Mouse (Mus musculus) hindbrain, embryonic 16.5 days (tissue): ENCODE data around the gene Pcif1. TPM values are rescaled to one million over a fixed set of nuclear protein-coding genes. Genes with fewer than 3 reads are reported as not detected.
A peak's percentile ranks its signal among the peaks of the same experiment; 100 is the strongest.

Source experiments
- ATAC-seq: fragments of 200-750 bp; cut with Nextera tagmentation; 2 replicates; pipeline ENCODE4 v1.8.0; 2017; ENCODE audit warnings: moderate TSS enrichment, moderate library complexity
- H3K27ac ChIP-seq: fragments of 300-500 bp; sonication (generic); 2 replicates; pipeline ENCODE4 v1.5.1; 2014; ENCODE audit warnings: low read depth, mild to moderate bottlenecking, control low read depth, low read length, moderate library complexity
- H3K27me3 ChIP-seq: fragments of 300-500 bp; sonication (generic); replicated peaks from 2 replicates; pipeline ENCODE4 v1.6.1; 2014; ENCODE audit warnings: low read length; ENCODE audit not compliant: control insufficient read depth, insufficient read depth
- H3K36me3 ChIP-seq: fragments of 300-500 bp; sonication (generic); 2 replicates; pipeline ENCODE4 v1.6.1; 2014; ENCODE audit warnings: mild to moderate bottlenecking, low read length, moderate library complexity, mixed read lengths; ENCODE audit not compliant: control insufficient read depth, insufficient read depth
- H3K4me1 ChIP-seq: fragments of 300-500 bp; sonication (generic); 2 replicates; pipeline ENCODE4 v1.6.1; 2014; ENCODE audit warnings: low read depth, low read length; ENCODE audit not compliant: control insufficient read depth, insufficient read depth
- H3K4me2 ChIP-seq: fragments of 300-500 bp; sonication (generic); 2 replicates; pipeline ENCODE4 v1.6.1; 2014; ENCODE audit warnings: mild to moderate bottlenecking, low read length, control low read depth, moderate library complexity
- H3K4me3 ChIP-seq: fragments of 300-500 bp; sonication (generic); 2 replicates; pipeline ENCODE4 v1.5.1; 2014; ENCODE audit warnings: mild to moderate bottlenecking, low read length, control low read depth, moderate library complexity
- H3K9ac ChIP-seq: fragments of 300-500 bp; sonication (generic); 2 replicates; pipeline ENCODE4 v1.6.1; 2014; ENCODE audit warnings: low read depth, mild to moderate bottlenecking, control low read depth, low read length, moderate library complexity
- H3K9me3 ChIP-seq: fragments of 300-500 bp; sonication (generic); 2 replicates; pipeline ENCODE4 v1.6.1; 2014; ENCODE audit warnings: mild to moderate bottlenecking, low read length, moderate library complexity; ENCODE audit not compliant: control insufficient read depth
- WGBS: fragments of 180-500 bp; shearing (Covaris S2); extraction: QIAGEN DNeasy Blood & Tissue Kit; methylation state at CpG from one replicate; pipeline ENCODE4 v1.1.7; 2014; 5-methylcytosine and 5-hydroxymethylcytosine counted together
- polyA plus RNA-seq: library from polyadenylated mRNA; unstranded; fragments of >200 nt; fragmentation: Nextera tagmentation; extraction: Ambion mirVana; gene quantifications from 2 replicates; pipeline ENCODE4 v1.2.1, GENCODE M21; 2015

The Pcif1 gene
- polyA plus RNA-seq, 1 experiment from 2014 or later, result 71.3 TPM

DNA sequence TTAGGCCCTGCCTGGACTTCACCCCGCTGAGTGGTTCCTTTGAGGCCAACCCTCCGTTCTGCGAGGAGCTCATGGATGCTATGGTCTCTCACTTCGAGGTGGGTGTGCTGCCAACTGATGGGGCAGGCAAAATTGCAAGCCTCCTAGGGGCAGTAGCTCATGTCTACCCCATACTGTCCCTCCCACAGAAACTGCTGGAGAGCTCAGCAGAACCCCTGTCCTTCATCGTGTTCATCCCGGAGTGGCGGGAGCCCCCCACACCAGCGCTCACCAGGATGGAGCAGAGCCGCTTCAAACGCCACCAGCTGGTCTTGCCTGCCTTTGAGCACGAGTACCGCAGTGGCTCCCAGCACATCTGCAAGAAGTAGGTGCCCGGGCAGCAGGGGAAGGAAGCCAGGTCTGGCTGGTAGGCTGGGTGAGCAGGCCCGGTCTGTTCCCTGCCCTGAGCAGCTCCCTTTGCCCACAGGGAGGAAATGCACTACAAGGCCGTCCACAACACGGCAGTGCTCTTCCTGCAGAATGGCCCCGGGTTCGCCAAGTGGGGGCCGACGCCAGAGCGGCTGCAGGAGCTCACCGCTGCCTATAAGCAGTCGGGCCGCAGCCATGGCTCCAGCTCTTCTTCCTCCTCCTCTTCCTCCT lies 11.4 kb downstream of the Pcif1 start:
- H3K4me3 ChIP-seq, result no peak overlapping the region
- peaks cover 88% of the 10 kb centered on the region for H3K36me3 ChIP-seq
- no peak overlapping the region for H3K4me2 ChIP-seq
- H3K4me1 ChIP-seq, result peaks cover 4% of the 10 kb centered on the region; the same call in 1 of the 2 replicates
- no peak overlapping the region for H3K27ac ChIP-seq
- H3K9me3 ChIP-seq, result no peaks in the 10 kb centered on the region
- ATAC-seq, result no peak
- H3K9ac ChIP-seq, result no peak overlapping the region
- WGBS, result 89% methylated on average over 24 of the region's 24 CpGs
- no peaks in the 10 kb centered on the region for H3K27me3 ChIP-seq

DNA sequence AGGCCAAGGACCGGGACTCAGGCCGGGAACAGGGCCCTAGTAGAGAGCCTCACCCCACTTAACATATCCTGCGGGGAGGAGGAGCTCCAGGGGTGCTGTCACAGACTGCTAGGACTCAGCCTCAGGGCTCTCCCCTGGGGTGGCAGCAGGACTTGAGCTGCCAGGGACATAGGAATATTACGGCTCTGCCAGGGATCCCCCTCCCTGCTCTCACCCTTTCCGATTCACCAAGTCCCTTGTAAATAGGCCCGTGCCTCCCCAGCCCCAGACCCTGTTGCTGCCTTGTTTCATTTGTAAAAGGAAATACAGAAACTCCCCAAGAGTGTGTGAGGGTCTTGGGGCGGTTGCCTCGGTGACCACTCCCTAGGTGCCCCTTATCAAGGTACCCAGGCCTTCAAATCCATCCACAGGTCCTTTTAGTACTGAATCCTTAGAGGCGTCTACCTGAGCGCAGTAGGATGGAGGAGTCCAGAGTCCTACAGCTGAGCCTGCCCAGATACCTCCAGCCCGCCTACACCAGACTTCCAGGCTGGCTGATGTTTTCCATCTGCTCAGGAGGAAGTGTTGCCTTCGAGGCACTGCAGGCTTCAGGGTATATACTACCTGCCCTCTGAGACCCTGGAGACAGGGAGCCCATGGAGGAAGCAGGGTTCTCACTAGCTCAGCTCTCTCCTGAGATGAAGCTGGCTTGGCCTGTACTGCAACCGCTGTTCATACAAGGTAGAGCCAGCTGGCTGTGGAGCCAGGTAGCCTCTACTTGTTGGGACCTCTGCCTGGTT lies 12.1 kb downstream of the Pcif1 start:
- no peaks in the 10 kb centered on the region for H3K4me1 ChIP-seq
- H3K9me3 ChIP-seq, result no peaks in the 10 kb centered on the region
- peaks cover 89% of the 10 kb centered on the region for H3K36me3 ChIP-seq
- H3K4me3 ChIP-seq, result no peak overlapping the region
- H3K27me3 ChIP-seq, result no peaks in the 10 kb centered on the region
- ATAC-seq, result no peak
- no peak overlapping the region for H3K4me2 ChIP-seq
- WGBS, result 86% methylated on average over 13 of the region's 13 CpGs
- H3K27ac ChIP-seq, result no peak overlapping the region
- H3K9ac ChIP-seq, result no peak overlapping the region

DNA sequence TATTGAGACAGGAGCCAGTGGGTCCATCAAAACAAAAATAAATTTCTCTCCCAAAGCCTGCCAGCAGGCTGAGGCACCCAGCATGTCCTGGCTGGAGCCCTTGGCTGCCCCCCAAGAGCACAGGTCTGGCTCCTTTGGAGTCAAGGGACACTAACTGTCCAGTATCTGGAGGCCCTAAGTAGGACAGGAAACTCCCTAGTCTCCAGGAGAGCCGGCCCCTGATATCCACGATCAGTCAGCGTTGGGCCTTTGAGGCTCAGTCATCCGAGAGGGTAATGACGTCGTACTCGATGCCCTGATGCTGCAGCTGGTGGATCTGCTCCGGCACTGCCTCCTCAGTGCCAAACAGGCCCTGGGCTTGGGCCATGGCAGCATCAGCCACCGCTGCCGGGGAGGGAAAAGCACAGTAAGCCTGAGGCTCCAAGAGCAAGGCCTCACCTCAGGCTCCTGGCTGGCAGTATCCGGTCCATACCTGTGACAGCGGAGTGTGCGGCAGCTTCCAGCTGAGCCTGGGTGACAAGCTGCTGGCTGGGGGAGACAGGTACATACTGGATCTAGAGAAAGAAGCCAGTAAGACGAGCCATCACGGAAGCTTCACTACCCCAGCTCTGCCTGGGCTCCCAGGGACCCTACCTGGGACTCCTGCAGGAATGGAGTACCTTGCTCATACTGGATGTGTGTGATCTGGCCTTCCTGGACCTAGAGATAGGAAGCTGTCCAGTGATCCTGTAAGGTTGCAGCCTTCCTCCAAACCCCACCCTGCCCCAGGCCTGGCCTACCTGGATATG lies 13.0 kb downstream of the Pcif1 start:
- 74% methylated on average over 15 of the region's 15 CpGs for WGBS
- no peak overlapping the region for H3K27ac ChIP-seq
- no peaks in the 10 kb centered on the region for H3K9me3 ChIP-seq
- no peak overlapping the region for H3K4me3 ChIP-seq
- H3K9ac ChIP-seq, result no peak overlapping the region
- H3K4me2 ChIP-seq, result no peak overlapping the region
- peaks cover 87% of the 10 kb centered on the region for H3K36me3 ChIP-seq
- ATAC-seq, result no peak
- H3K27me3 ChIP-seq, result no peaks in the 10 kb centered on the region
- H3K4me1 ChIP-seq, result no peaks in the 10 kb centered on the region

DNA sequence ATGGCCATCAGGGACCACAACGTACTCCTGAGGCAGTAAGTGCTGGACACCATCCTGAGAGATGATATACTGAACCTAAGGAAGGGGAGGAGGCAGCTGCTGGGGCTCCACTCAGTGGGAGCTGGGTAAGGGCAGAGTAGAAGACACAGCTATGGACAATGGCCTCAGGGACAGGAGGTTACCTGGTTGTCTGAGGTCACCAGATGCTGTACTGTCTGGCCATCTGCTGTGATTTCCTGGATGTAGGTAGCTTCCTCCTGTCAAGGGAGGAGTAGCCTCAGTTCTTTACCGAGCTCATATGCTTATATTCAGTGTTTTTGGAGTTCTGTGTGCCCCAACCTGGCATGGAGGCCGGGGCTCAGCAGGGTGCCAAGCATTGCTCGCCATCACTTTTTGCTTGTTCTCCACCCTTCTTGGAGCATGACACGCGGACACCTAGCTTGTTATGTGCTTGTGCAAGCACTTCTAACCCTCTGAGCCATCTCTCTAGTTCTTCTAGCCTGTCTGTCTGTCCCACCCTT lies 13.7 kb downstream of the Pcif1 start:
- H3K27ac ChIP-seq, result no peak overlapping the region
- H3K27me3 ChIP-seq, result no peaks in the 10 kb centered on the region
- no peaks in the 10 kb centered on the region for H3K4me1 ChIP-seq
- 83% methylated on average over 6 of the region's 6 CpGs for whole genome bisulfite sequencing
- H3K4me2 ChIP-seq, result no peak overlapping the region
- H3K4me3 ChIP-seq, result no peak overlapping the region
- no peak for ATAC-seq
- H3K9ac ChIP-seq, result no peak overlapping the region
- peaks cover 90% of the 10 kb centered on the region for H3K36me3 ChIP-seq
- no peaks in the 10 kb centered on the region for H3K9me3 ChIP-seq

DNA sequence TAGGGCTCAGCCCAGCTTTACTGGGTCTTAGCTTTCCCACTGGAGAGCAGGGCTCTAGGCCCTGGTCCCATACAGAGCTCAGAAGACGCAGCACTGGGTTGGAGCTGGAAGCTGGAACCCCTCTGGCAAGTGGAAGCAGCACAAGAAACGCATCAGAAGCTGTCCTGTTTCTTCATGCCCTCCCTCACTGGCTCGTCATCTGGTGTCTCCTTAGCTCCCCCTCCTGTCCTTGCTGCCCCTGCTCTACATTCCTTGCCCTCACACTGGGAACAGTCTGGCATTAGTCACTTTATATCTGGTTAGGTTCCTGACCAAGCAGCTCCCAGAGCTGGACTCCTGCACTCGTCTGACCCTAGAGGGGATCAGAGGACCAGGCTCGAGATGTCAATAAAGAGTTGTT lies 14.9 kb downstream of the Pcif1 start:
- Histone ChIP-seq H3K36me3 (peaks cover 90% of the 10 kb centered on the region), H3K27ac (peak overlapping the region; percentile 8; the same call in 1 of the 2 replicates), H3K4me3 (no peak overlapping the region), H3K9me3 (no peaks in the 10 kb centered on the region), H3K4me1 (no peaks in the 10 kb centered on the region), H3K4me2 (no peak overlapping the region), H3K27me3 (no peaks in the 10 kb centered on the region), H3K9ac (no peak overlapping the region)
- ATAC-seq, result no peak
- 61% methylated on average over 5 of the region's 5 CpGs for WGBS

DNA sequence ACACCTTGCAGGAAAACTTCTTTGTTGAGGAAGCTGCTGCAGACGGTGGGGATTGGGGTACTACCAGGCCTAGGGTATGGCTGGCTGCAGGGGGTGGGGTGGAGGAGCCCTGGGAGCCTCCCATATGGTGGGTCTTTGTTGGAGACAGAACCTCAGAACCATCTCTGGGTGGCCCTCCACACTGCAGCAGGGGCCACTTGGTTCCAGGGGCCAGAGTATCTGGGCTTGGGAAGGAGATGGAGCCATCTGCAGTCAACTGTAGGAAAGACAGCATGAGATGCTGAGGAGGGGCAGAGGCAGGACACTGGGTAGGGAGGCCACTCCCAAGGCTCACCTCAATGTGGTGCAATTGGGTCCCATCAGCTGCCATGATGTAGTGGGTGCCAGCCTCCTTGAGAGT lies 15.5 kb downstream of the Pcif1 start:
- no peaks in the 10 kb centered on the region for H3K4me1 ChIP-seq
- H3K36me3 ChIP-seq, result peaks cover 90% of the 10 kb centered on the region
- 65% methylated on average over 1 of the region's 1 CpGs for WGBS
- H3K27ac ChIP-seq, result no peak overlapping the region
- H3K9ac ChIP-seq, result no peak overlapping the region
- no peak overlapping the region for H3K4me3 ChIP-seq
- H3K9me3 ChIP-seq, result no peaks in the 10 kb centered on the region
- no peaks in the 10 kb centered on the region for H3K27me3 ChIP-seq
- H3K4me2 ChIP-seq, result no peak overlapping the region
- ATAC-seq, result no peak

DNA sequence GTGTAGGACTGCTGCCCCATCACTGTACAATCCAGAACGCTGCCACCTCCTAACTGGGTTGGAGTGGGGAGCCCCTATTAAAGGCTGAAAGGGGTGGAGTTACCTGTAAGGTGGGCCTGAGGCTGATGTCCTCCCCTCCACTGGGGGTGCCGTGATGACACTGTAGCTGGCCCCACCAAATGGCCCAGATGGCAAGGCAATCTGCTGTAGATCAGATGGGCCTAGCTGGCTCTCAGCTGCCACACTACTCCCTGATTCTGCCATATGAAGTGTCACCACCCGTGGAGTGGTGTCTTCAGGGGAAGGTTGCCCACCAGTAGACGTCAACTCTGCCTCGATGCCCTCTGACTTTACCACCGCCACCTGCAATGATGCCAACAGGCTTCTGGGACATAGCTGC lies 16.8 kb downstream of the Pcif1 start:
- 94% methylated on average over 6 of the region's 6 CpGs for whole genome bisulfite sequencing
- Histone ChIP-seq H3K36me3 (peaks cover 85% of the 10 kb centered on the region), H3K9me3 (no peaks in the 10 kb centered on the region), H3K4me2 (no peak overlapping the region), H3K4me3 (no peak overlapping the region), H3K4me1 (no peaks in the 10 kb centered on the region), H3K27me3 (no peaks in the 10 kb centered on the region), H3K9ac (no peak overlapping the region), H3K27ac (no peak overlapping the region)
- ATAC-seq, result no peak

DNA sequence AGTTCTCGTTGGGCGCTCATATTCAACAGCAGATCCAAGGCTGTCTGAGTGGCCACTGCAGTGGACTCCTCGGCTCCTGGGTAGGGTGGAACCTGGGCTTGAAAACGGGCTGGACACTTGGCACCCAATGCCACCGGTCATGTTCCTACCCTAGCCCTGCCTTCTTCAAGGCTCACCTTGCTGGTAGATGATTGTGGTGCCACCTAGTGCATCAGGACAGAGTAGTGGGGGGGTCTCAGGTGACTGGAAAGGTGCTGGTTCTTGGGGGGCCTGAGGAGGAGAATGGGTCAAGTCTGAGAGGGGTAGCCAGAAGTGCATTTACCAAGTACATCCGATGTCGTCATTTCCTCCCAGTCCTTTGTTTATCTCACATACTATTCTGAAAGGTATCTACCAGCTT lies 18.9 kb downstream of the Pcif1 start:
- H3K36me3 ChIP-seq, result peaks cover 81% of the 10 kb centered on the region
- 94% methylated on average over 7 of the region's 7 CpGs for WGBS
- no peaks in the 10 kb centered on the region for H3K27me3 ChIP-seq
- no peak overlapping the region for H3K27ac ChIP-seq
- no peak overlapping the region for H3K4me3 ChIP-seq
- no peak overlapping the region for H3K9ac ChIP-seq
- H3K4me1 ChIP-seq, result no peaks in the 10 kb centered on the region
- no peaks in the 10 kb centered on the region for H3K9me3 ChIP-seq
- no peak overlapping the region for H3K4me2 ChIP-seq
- ATAC-seq, result no peak

DNA sequence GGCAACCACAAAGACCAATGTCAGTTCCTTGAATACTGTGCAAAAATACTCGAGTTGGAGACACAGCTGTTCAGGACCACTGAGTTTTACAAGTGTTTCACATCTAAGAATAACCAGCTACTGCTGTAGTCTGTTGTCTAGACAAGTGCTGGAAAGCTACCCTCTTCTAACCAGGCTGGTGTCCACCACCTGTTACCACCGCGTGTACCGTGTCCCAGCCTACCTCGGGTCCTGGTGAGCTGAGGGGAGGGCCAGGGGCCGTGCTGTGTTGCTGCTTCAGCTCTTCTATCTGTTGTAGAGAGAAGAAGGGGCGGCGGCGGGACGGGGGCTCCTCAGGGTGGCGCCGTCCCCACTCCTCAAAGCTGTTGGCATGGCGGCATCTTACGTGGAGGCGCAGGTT lies 19.9 kb downstream of the Pcif1 start:
- no peak for ATAC-seq
- Histone ChIP-seq H3K9ac (no peak overlapping the region), H3K4me2 (no peak overlapping the region), H3K4me1 (no peaks in the 10 kb centered on the region), H3K9me3 (no peaks in the 10 kb centered on the region), H3K36me3 (peaks cover 70% of the 10 kb centered on the region), H3K4me3 (no peak overlapping the region), H3K27me3 (no peaks in the 10 kb centered on the region), H3K27ac (no peak overlapping the region)
- 92% methylated on average over 15 of the region's 15 CpGs for WGBS
